Mouse (Mus musculus): ENCODE measurements around the gene Mgmt. TPM values are rescaled to one million over a fixed set of nuclear protein-coding genes. Genes with fewer than 3 reads are reported as not detected.

The Mgmt gene
- polyA plus RNA-seq, 2 experiments = 3.3 to 6.6 TPM

DNA sequence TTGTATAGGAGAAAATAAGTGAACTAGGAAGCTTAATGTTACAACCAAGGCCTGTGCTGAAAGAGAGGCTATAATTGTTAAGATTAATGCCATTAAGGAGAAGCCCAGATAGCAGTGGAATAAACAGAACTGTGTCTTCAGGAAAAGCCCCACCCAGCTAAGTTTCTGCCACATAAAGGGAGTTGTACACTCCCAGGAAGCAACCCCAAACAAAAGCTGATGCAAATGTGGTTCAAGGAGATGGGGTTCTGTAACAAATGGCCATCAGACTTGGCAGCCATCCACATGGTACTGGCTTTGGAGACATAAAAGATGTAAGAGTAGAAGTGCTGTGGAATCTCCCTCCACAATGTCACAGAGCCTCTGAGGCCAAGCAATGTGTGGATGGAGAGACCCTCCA, 264.7 kb downstream of the Mgmt start:
- Histone ChIP-seq H3K9ac (ENCODE audit: low read depth, low read length, severe bottlenecking) (no peak overlapping the region), H3K27me3 (ENCODE audit: control insufficient read depth, insufficient read depth, low read length) (no peaks in the 10 kb centered on the region), H3K36me3 (ENCODE audit: control insufficient read depth, insufficient read depth, low read length) (no peaks in the 10 kb centered on the region), H3K4me1 (ENCODE audit: control insufficient read depth, insufficient read depth, low read length) (peaks cover 3% of the 10 kb centered on the region; the same call in 1 of the 2 replicates), H3K4me3 (replicated peaks; ENCODE audit: low read length) (no peak overlapping the region), H3K27ac (replicated peaks; ENCODE audit: low read depth, low read length) (no peak overlapping the region), H3K4me2 (replicated peaks; ENCODE audit: low read depth, low read length, severe bottlenecking) (no peak overlapping the region), H3K9me3 (ENCODE audit: control insufficient read depth, low read length) (no peaks in the 10 kb centered on the region)
- DNase-seq (ENCODE audit: low spot score) = no peak
- no peak for ATAC-seq (ENCODE audit: low FRiP score, low read depth)
- TF ChIP-seq POLR2A (IDR thresholded peaks at IDR 0.05; ENCODE audit: borderline replicate concordance, extremely low read depth, insufficient read depth, insufficient read length) = no peak

GRCm38 (mm10) chr7:137172278-137172677, 277.9 kb downstream of the Mgmt start:
- Histone ChIP-seq H3K36me3 (ENCODE audit: control insufficient read depth, insufficient read depth, low read length) (no peaks in the 10 kb centered on the region), H3K27me3 (ENCODE audit: control insufficient read depth, insufficient read depth, low read length) (no peaks in the 10 kb centered on the region), H3K4me3 (replicated peaks; ENCODE audit: low read length) (no peak overlapping the region), H3K9ac (ENCODE audit: low read depth, low read length, severe bottlenecking) (no peak overlapping the region), H3K27ac (replicated peaks; ENCODE audit: low read depth, low read length) (no peak overlapping the region), H3K4me2 (replicated peaks; ENCODE audit: low read depth, low read length, severe bottlenecking) (no peak overlapping the region), H3K4me1 (ENCODE audit: control insufficient read depth, insufficient read depth, low read length) (no peaks in the 10 kb centered on the region), H3K9me3 (ENCODE audit: control insufficient read depth, low read length) (no peaks in the 10 kb centered on the region)
- ATAC-seq (ENCODE audit: low FRiP score, low read depth) (no peak), DNase-seq (ENCODE audit: low spot score) (no peak)
- WGBS = 40% methylated on average over 9 of the region's 9 CpGs
- no peak for TF ChIP-seq POLR2A (IDR thresholded peaks at IDR 0.05; ENCODE audit: borderline replicate concordance, extremely low read depth, insufficient read depth, insufficient read length)

Measured in limb, embryonic 14.5 days (tissue).